Mouse (Mus musculus) kidney, adult 2 months (tissue): ENCODE measurements around the gene Thbs4.

Source experiments
- CTCF ChIP-seq: fragments of 200-500 bp; conservative IDR thresholded peaks from 2 replicates; pipeline ENCODE4 v1.5.1; 2011; ENCODE audit warnings: low read depth, mild to moderate bottlenecking, control low read depth, low read length, moderate library complexity, mixed read lengths; ENCODE audit not compliant: insufficient read depth, insufficient read length
- POLR2A ChIP-seq: fragments of 200-500 bp; IDR thresholded peaks from one replicate; pipeline ENCODE4 v1.6.1; 2011; ENCODE audit warnings: low read depth, low read length, control low read depth

GRCm38 (mm10) chr13:92762322-92762721 lies 32.3 kb downstream of the Thbs4 start:
- TF ChIP-seq POLR2A (no peak), CTCF (no peak)
